Mouse (Mus musculus): ENCODE measurements around the gene AC129217.1.

GRCm38 (mm10) chr19:8832971-8833370, 3.4 kb downstream of the AC129217.1 start:
- TF ChIP-seq CTCF (IDR thresholded peaks at IDR 0.05; ENCODE audit: extremely low read depth, insufficient read depth, low read length) (no peak), POLR2A (IDR thresholded peaks at IDR 0.05; ENCODE audit: extremely low read depth, insufficient read depth, low read length) (no peak)
